Mouse (Mus musculus) intestine, embryonic 14.5 days (tissue): ENCODE results near the gene Gm43518. TPM values are rescaled to one million over a fixed set of nuclear protein-coding genes. Genes with fewer than 3 reads are reported as not detected.

ENCODE experiments used
- ATAC-seq: fragments of 200-750 bp; cut with Nextera tagmentation; replicated peaks from 2 replicates; pipeline ENCODE4 v1.8.0; 2017; ENCODE audit warnings: low read depth, moderate number of reproducible peaks, moderate TSS enrichment, moderate library complexity; ENCODE audit not compliant: low FRiP score, low TSS enrichment
- DNase-seq: peaks from one replicate; pipeline ENCODE4 v3.0.0-alpha.2; 2018; ENCODE audit warnings: low spot score
- H3K27ac ChIP-seq: fragments of 300-500 bp; sonication (generic); 2 replicates; pipeline ENCODE4 v1.5.1; 2014; ENCODE audit warnings: low read depth, mild to moderate bottlenecking, control low read depth
- H3K27me3 ChIP-seq: fragments of 300-500 bp; sonication (generic); replicated peaks from 2 replicates; pipeline ENCODE4 v1.6.1; 2014; ENCODE audit warnings: low read length, control low read depth; ENCODE audit not compliant: control insufficient read depth, insufficient read depth
- H3K36me3 ChIP-seq: fragments of 300-500 bp; sonication (generic); 2 replicates; pipeline ENCODE4 v1.6.1; 2014; ENCODE audit warnings: low read length, control low read depth; ENCODE audit not compliant: control insufficient read depth, insufficient read depth
- H3K4me1 ChIP-seq: fragments of 300-500 bp; sonication (generic); replicated peaks from 2 replicates; pipeline ENCODE4 v1.6.1; 2014; ENCODE audit warnings: low read length, control low read depth, mixed read lengths; ENCODE audit not compliant: control insufficient read depth, insufficient read depth
- H3K4me2 ChIP-seq: fragments of 300-500 bp; sonication (generic); 2 replicates; pipeline ENCODE4 v1.6.1; 2014; ENCODE audit warnings: low read length
- H3K4me3 ChIP-seq: fragments of 300-500 bp; sonication (generic); 2 replicates; pipeline ENCODE4 v1.5.1; 2014; ENCODE audit warnings: low read depth, low read length, control low read depth, mixed read lengths
- H3K9ac ChIP-seq: fragments of 300-500 bp; sonication (generic); 2 replicates; pipeline ENCODE4 v1.6.1; 2014; ENCODE audit warnings: mild to moderate bottlenecking, low read length
- H3K9me3 ChIP-seq: fragments of 300-500 bp; sonication (generic); 2 replicates; pipeline ENCODE4 v1.6.1; 2016; ENCODE audit warnings: low read length, control low read depth; ENCODE audit not compliant: control insufficient read depth
- WGBS: fragments of 180-500 bp; shearing (Covaris S2); extraction: QIAGEN DNeasy Blood & Tissue Kit; methylation state at CpG from one replicate; pipeline ENCODE4 v1.1.7; 2014; 5-methylcytosine and 5-hydroxymethylcytosine counted together
- polyA plus RNA-seq: library from polyadenylated mRNA; unstranded; fragments of >200 nt; fragmentation: Nextera tagmentation; extraction: Ambion mirVana; gene quantifications from 2 replicates; pipeline ENCODE4 v1.2.1, GENCODE M21; 2014

Gm43518 gene
- polyA plus RNA-seq, result 1.4 and 2.3 TPM in 2 replicates

DNA sequence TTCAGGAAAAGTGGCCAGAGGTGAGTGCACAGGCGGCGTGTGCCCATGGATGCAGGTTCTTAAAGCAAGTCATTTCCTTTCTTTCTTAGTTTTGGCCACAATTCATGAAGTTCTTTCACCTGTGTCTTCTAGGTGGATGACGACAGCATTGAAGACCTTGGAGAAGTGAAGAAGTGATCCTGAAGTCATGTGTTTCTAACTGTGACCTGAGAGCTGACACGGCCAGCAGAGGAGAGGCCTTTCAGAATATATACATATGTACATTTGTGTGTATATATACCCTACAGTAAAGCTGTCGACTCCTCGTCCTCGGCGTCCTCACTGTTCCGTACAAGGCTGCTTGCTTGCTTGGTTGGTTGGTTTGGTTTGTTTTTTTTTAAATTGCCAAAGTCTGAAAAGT, at the start of gene Gm43518:
Gene Gm43518 (plus strand): TSS at position 301 of the 400 bp plus-strand sequence.
- H3K4me3 ChIP-seq, result no peak within 1 kb of the TSS
- WGBS, result 93% methylated on average over 9 of the region's 9 CpGs
- H3K4me2 ChIP-seq, result no peak within 1 kb of the TSS
- DNase-seq (no peak), ATAC-seq (no peak)
- H3K4me1 ChIP-seq, result peaks cover 4% of the 10 kb centered on the region; the same call in 1 of the 2 replicates
- peaks cover 69% of the 10 kb centered on the region for H3K36me3 ChIP-seq
- H3K27me3 ChIP-seq, result no peaks in the 10 kb centered on the region
- H3K9ac ChIP-seq, result no peak within 1 kb of the TSS
- no peak within 1 kb of the TSS for H3K27ac ChIP-seq
- H3K9me3 ChIP-seq, result no peaks in the 10 kb centered on the region

DNA sequence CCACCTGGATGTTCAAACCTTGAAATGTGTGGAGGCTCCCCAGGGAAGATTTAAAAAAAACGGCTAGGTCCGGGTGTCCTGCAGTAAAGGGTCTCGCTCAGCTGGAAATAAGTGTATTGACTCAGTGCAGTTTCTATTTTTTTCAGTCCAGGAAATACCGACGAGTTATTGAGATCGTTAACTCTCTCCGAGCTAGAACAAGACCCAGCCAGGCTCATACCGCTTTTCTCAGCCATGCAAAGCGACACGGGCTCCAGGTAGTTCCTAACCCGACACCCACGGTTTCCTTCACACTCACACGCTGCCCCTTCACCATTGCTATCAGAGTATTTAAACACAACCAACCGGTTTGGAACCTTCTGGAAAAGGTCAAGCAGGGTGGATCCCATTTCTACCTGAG, 49.2 kb upstream of the Gm43518 start:
- peak overlapping the region; percentile 20 for H3K4me3 ChIP-seq
- no peak overlapping the region for H3K27ac ChIP-seq
- H3K9ac ChIP-seq, result no peak overlapping the region

DNA sequence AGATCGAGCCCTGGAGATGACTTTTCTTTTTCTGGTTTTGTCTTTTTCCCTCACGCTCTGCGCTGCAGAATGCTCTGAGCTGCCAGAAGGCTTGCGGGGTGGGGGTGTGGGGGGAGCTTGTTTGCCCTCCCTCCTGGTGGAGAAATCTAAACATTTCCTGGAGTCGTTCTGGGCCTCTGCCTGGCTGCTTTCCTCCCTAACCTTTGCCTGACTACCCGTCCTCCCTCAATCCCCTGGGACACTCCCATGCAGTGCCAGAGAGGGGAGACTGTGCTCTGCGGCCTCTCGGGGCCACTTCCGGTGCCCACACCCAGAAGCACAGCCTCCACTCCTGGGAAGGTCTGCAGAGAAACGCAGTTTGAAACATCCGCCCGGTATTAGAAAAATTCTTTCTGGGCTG, 47.3 kb upstream of the Gm43518 start, which contains the start of gene Hcar1:
Gene Hcar1 (minus strand): TSS at position 93 of the 400 bp plus-strand sequence.
- Histone ChIP-seq H3K27ac (peak within 1 kb of the TSS; percentile 73), H3K4me1 (peaks cover 23% of the 10 kb centered on the region), H3K4me2 (peak within 1 kb of the TSS; percentile 44), H3K9ac (peak within 1 kb of the TSS; percentile 35), H3K9me3 (no peaks in the 10 kb centered on the region), H3K27me3 (no peaks in the 10 kb centered on the region), H3K36me3 (no peaks in the 10 kb centered on the region), H3K4me3 (peak within 1 kb of the TSS; percentile 0; the same call in 1 of the 2 replicates)
- 21% methylated on average over 12 of the region's 12 CpGs for WGBS
- ATAC-seq, result peak; percentile 75
- DNase-seq, result peak; percentile 61

More for the DNA sequence above, 49.2 kb upstream of the Gm43518 start:
- Histone ChIP-seq H3K4me2 (peak overlapping the region; percentile 38), H3K27me3 (no peaks in the 10 kb centered on the region), H3K9me3 (no peaks in the 10 kb centered on the region), H3K4me1 (peaks cover 23% of the 10 kb centered on the region), H3K36me3 (no peaks in the 10 kb centered on the region)
- 48% methylated on average over 14 of the region's 14 CpGs for WGBS
- DNase-seq, result no peak
- no peak for ATAC-seq

DNA sequence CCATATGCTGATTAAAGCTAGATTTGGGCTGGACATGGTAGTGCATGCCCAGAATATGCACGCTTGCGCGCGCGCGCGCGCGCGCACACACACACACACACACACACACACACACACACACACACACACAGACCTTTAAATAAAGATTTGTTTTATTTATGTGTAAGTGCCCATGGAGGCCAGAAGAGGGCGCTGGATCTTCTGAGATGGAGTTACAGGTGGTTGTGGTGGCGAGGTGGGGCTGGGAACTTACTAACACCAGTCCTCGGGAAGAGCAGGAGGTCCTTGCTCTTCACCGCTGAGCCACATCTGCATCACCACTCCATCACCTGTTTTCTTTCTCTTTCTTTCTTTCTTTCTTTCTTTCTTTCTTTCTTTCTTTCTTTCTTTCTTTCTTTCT, 46.4 kb upstream of the Gm43518 start:
- DNase-seq (no peak), ATAC-seq (no peak)
- no peaks in the 10 kb centered on the region for H3K36me3 ChIP-seq
- peaks cover 23% of the 10 kb centered on the region for H3K4me1 ChIP-seq
- H3K27me3 ChIP-seq, result no peaks in the 10 kb centered on the region
- 83% methylated on average over 14 of the region's 14 CpGs for WGBS
- no peaks in the 10 kb centered on the region for H3K9me3 ChIP-seq
- H3K27ac ChIP-seq, result no peak overlapping the region
- no peak overlapping the region for H3K4me2 ChIP-seq
- no peak overlapping the region for H3K9ac ChIP-seq
- H3K4me3 ChIP-seq, result no peak overlapping the region

DNA sequence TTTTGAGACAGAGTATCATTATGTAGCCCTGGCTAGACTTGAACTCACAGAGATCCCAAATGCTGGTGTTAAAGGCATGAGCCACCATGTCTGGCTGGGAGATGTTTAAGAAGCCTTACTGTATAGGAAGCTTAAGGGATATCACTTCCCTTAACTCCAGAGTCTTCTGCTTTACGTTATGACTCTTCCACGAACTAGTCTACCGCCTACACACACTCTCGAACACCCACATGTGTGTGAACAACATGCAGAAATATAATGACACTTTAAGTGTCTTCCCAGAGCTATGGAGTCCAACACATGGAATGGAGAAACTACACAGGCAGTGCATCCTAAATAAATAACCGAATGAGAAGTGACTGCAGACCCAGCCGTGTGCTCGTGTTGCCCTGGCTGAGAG, 43.3 kb upstream of the Gm43518 start:
- 65% methylated on average over 7 of the region's 7 CpGs for WGBS
- H3K27ac ChIP-seq, result no peak overlapping the region

DNA sequence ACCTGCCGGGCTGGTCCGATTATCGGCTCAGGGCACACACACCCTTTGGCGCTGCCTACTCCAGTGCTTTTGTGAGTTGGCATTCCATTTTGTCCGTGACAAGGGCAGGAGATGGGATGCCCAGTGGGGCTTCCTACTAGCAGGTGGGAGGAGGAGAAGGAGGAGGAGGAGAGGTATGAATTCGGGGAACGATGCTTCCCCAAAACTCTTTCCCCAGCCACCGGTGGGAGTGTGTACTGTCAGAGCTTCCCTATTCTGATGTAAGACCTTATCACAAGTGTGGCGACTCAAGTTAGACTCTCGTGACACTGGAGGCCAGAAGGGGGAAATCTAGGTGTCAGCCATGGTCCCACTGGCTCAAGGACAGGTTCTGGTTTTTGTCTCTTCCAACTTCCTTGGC, 42.9 kb upstream of the Gm43518 start:
- DNase-seq (no peak), ATAC-seq (no peak)
- Histone ChIP-seq H3K4me2 (no peak overlapping the region), H3K36me3 (no peaks in the 10 kb centered on the region), H3K9ac (no peak overlapping the region), H3K27ac (no peak overlapping the region), H3K27me3 (no peaks in the 10 kb centered on the region), H3K9me3 (no peaks in the 10 kb centered on the region), H3K4me3 (no peak overlapping the region), H3K4me1 (peaks cover 12% of the 10 kb centered on the region)
- whole genome bisulfite sequencing, result 72% methylated on average over 10 of the region's 10 CpGs

More for the DNA sequence above, 43.3 kb upstream of the Gm43518 start:
- no peak for DNase-seq
- Histone ChIP-seq H3K4me1 (peaks cover 14% of the 10 kb centered on the region), H3K9ac (no peak overlapping the region), H3K9me3 (no peaks in the 10 kb centered on the region), H3K4me3 (no peak overlapping the region), H3K27me3 (no peaks in the 10 kb centered on the region), H3K36me3 (no peaks in the 10 kb centered on the region), H3K4me2 (no peak overlapping the region)
- ATAC-seq, result no peak

DNA sequence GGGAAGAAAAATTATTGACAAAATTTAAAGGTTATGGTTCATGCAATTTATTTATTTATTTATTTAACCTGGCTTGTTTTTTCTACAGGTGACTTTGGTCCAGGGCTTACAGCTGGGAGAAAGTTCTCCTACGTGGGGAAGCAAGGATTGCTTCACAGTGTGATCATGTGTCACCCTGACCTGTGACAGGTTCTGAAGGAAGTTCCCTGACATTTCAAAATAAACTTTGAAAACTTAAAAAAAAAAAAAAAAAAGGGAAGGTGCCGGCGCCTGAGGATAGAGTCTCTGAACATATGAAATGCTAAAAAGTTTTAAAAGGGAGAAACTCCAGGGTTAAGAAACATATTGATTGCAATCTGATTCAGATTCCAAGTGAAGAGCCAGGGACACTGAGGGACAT, 40.9 kb upstream of the Gm43518 start:
- H3K27ac ChIP-seq, result no peak overlapping the region
- H3K9me3 ChIP-seq, result no peaks in the 10 kb centered on the region
- no peak overlapping the region for H3K4me3 ChIP-seq
- no peaks in the 10 kb centered on the region for H3K36me3 ChIP-seq
- no peak for DNase-seq
- H3K4me2 ChIP-seq, result no peak overlapping the region
- WGBS, result 77% methylated on average over 3 of the region's 3 CpGs
- H3K4me1 ChIP-seq, result no peaks in the 10 kb centered on the region
- H3K27me3 ChIP-seq, result no peaks in the 10 kb centered on the region
- ATAC-seq, result no peak
- H3K9ac ChIP-seq, result no peak overlapping the region

DNA sequence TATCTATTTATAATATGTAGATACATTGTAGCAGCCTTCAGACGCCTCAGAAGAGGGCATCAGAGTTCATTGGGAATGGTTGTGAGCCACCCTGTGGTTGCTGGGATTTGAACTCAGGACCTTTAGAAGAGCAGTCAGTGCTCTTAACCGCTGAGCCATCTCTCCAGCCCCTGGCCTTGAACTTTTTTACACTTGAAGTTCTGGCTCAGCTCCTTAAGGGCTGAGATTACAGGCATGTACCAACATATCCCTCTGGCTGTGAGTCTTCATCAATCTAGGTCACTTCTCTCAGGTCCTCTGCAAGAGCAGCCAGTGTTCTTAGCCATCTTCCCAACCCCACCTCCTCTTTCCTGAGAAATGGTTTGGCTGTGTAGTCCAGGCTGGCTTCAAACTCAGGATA, 36.9 kb upstream of the Gm43518 start:
- H3K4me1 ChIP-seq, result no peaks in the 10 kb centered on the region
- no peaks in the 10 kb centered on the region for H3K36me3 ChIP-seq
- H3K27me3 ChIP-seq, result no peaks in the 10 kb centered on the region
- DNase-seq (no peak), ATAC-seq (no peak)
- no peak overlapping the region for H3K4me3 ChIP-seq
- H3K4me2 ChIP-seq, result no peak overlapping the region
- H3K9me3 ChIP-seq, result no peaks in the 10 kb centered on the region
- no peak overlapping the region for H3K27ac ChIP-seq
- no peak overlapping the region for H3K9ac ChIP-seq
- 78% methylated on average over 2 of the region's 2 CpGs for WGBS

DNA sequence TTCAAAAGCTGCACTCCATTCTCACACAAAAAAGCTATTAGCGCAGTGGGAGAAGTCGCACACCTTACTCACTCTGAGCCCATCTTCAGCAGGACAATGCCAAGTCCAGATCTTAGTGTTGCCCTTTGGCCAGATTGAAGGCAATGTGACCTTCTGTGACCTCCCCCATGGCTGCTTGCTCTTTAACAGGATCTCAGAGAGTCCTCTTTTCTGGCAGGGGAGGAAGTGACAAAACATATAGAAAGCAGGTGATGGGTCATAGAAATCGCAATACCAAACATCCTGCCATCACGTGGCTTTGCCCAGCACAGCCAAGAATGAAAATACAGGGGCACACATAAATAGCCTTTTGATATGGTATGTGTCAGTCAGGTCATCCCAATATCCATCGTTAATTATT, 36.2 kb upstream of the Gm43518 start:
- Histone ChIP-seq H3K36me3 (no peaks in the 10 kb centered on the region), H3K4me2 (no peak overlapping the region), H3K4me3 (no peak overlapping the region), H3K27me3 (no peaks in the 10 kb centered on the region), H3K9ac (no peak overlapping the region), H3K9me3 (no peaks in the 10 kb centered on the region), H3K27ac (no peak overlapping the region), H3K4me1 (no peaks in the 10 kb centered on the region)
- 77% methylated on average over 5 of the region's 5 CpGs for WGBS
- ATAC-seq, result no peak
- DNase-seq, result no peak
